Mouse (Mus musculus) kidney, embryonic 16.5 days (tissue): ENCODE measurements around the gene Itga3. TPM values are rescaled to one million over a fixed set of nuclear protein-coding genes. Genes with fewer than 3 reads are reported as not detected.
"Not testable (repeated sequence)": the region's sequence is repeated elsewhere in the genome, so short reads cannot be mapped to it uniquely, and the experiment has no call there.

Experiments used
- ATAC-seq: fragments of 200-750 bp; cut with Nextera tagmentation; 2 replicates; pipeline ENCODE4 v1.8.0; 2017; ENCODE audit warnings: moderate TSS enrichment; ENCODE audit not compliant: low FRiP score, low TSS enrichment
- H3K27ac ChIP-seq: fragments of 300-500 bp; sonication (generic); 2 replicates; pipeline ENCODE4 v1.5.1; 2014; ENCODE audit warnings: low read length
- H3K27me3 ChIP-seq: fragments of 300-500 bp; sonication (generic); 2 replicates; pipeline ENCODE4 v1.6.1; 2014; ENCODE audit warnings: low read length, control low read depth, mixed read lengths; ENCODE audit not compliant: insufficient read depth
- H3K36me3 ChIP-seq: fragments of 300-500 bp; sonication (generic); 2 replicates; pipeline ENCODE4 v1.6.1; 2014; ENCODE audit warnings: low read length, control low read depth, mixed read lengths; ENCODE audit not compliant: insufficient read depth
- H3K4me1 ChIP-seq: fragments of 300-500 bp; sonication (generic); 2 replicates; pipeline ENCODE4 v1.6.1; 2014; ENCODE audit warnings: low read length, control low read depth, mixed read lengths; ENCODE audit not compliant: insufficient read depth
- H3K4me2 ChIP-seq: fragments of 300-500 bp; sonication (generic); replicated peaks from 2 replicates; pipeline ENCODE4 v1.6.1; 2014; ENCODE audit warnings: low read depth, low read length
- H3K4me3 ChIP-seq: fragments of 300-500 bp; sonication (generic); 2 replicates; pipeline ENCODE4 v1.5.1; 2014; ENCODE audit warnings: mild to moderate bottlenecking, low read length
- H3K9ac ChIP-seq: fragments of 300-500 bp; sonication (generic); replicated peaks from 2 replicates; pipeline ENCODE4 v1.6.1; 2014; ENCODE audit warnings: low read length
- H3K9me3 ChIP-seq: fragments of 300-500 bp; sonication (generic); 2 replicates; pipeline ENCODE4 v1.6.1; 2016; ENCODE audit warnings: low read length, control low read depth
- WGBS: fragments of 180-500 bp; shearing (Covaris S2); extraction: QIAGEN DNeasy Blood & Tissue Kit; methylation state at CpG from one replicate; pipeline ENCODE4 v1.1.7; 2014; 5-methylcytosine and 5-hydroxymethylcytosine counted together
- polyA plus RNA-seq: library from polyadenylated mRNA; unstranded; fragments of >200 nt; fragmentation: Nextera tagmentation; extraction: Ambion mirVana; gene quantifications from 2 replicates; pipeline ENCODE4 v1.2.1, GENCODE M21; 2015

The Itga3 gene
- polyA plus RNA-seq, 1 experiment from 2014 or later, result 25.8 TPM

DNA sequence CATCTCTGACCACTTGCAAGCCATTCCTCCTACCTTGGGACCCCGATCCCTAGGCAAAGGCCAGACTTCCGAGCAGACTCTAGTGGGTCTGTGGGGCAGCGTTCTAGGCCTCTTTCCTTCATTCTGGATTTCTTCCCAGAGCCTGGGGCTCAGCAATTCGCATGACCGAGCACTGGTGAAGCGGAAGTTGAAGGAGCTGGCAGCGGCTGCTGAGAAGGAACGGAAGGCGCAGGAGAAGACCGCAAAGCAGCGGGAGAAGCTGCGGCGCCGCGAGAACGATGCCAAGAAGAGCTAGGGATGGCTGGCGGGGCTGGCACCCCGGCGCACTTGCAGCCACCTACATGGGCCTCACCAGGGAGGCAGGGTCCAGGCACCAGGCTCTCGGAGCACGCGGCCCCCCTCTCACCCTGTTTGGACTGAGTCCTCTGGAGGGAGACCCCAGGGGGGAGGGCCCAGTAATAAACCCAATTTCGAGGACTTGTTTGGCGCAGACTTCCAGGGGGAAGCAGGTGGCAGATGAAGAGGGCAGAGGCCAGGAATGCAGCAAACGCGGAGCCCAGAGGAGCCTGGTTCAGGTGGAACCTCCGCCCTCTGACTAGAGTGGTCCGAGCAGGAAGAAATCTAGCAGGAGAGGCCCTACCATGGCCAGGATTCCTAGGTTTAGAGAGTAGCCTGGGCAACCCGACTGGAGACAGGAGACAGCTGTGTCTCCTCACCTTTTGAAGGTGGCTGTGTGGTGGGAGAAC lies 52.0 kb downstream of the Itga3 start:
- 63% methylated on average over 29 of the region's 29 CpGs for WGBS
- Histone ChIP-seq H3K9me3 (0 out of 2 replicates have a peak, but pooled peaks cover 5% of the 10 kb centered on the region), H3K4me3 (no peak overlapping the region), H3K4me2 (no peak overlapping the region), H3K4me1 (peaks cover 38% of the 10 kb centered on the region), H3K9ac (no peak overlapping the region), H3K27me3 (no peaks in the 10 kb centered on the region), H3K36me3 (peaks cover 23% of the 10 kb centered on the region), H3K27ac (peak overlapping the region; percentile 76)
- ATAC-seq, result peak; percentile 23; the same call in 1 of the 2 replicates

GRCm38 (mm10) chr11:95023481-95023880 lies 53.1 kb downstream of the Itga3 start:
- 0 out of 2 replicates have a peak, but pooled peaks cover 5% of the 10 kb centered on the region for H3K9me3 ChIP-seq
- peaks cover 23% of the 10 kb centered on the region for H3K36me3 ChIP-seq
- H3K9ac ChIP-seq, result no peak overlapping the region
- H3K4me3 ChIP-seq, result no peak overlapping the region
- H3K27ac ChIP-seq, result no peak overlapping the region
- WGBS, result 95% methylated on average over 9 of the region's 9 CpGs
- ATAC-seq, result no peak
- H3K4me2 ChIP-seq, result no peak overlapping the region
- no peaks in the 10 kb centered on the region for H3K27me3 ChIP-seq
- peaks cover 39% of the 10 kb centered on the region for H3K4me1 ChIP-seq

GRCm38 (mm10) chr11:95022237-95022992 lies 54.2 kb downstream of the Itga3 start:
- no peak overlapping the region for H3K4me2 ChIP-seq
- H3K9me3 ChIP-seq, result 0 out of 2 replicates have a peak, but pooled peaks cover 5% of the 10 kb centered on the region
- no peaks in the 10 kb centered on the region for H3K27me3 ChIP-seq
- peaks cover 39% of the 10 kb centered on the region for H3K4me1 ChIP-seq
- ATAC-seq, result no peak
- no peak overlapping the region for H3K27ac ChIP-seq
- WGBS, result 83% methylated on average over 10 of the region's 10 CpGs
- H3K36me3 ChIP-seq, result peaks cover 23% of the 10 kb centered on the region
- no peak overlapping the region for H3K9ac ChIP-seq
- H3K4me3 ChIP-seq, result no peak overlapping the region

- Histone ChIP-seq H3K4me2 (no peak overlapping the region), H3K36me3 (no peaks in the 10 kb centered on the region), H3K9ac (no peak overlapping the region), H3K27me3 (no peaks in the 10 kb centered on the region), H3K4me3 (no peak overlapping the region), H3K27ac (no peak overlapping the region), H3K4me1 (peaks cover 28% of the 10 kb centered on the region), H3K9me3 (no peaks in the 10 kb centered on the region)
- no peak for ATAC-seq
- WGBS, result 75% methylated on average over 3 of the region's 3 CpGs
These were observed 61.1 kb downstream of the Itga3 start for GRCm38 (mm10) chr11:95015484-95015883.

- Histone ChIP-seq H3K9me3 (no peaks in the 10 kb centered on the region), H3K27ac (no peak overlapping the region; the same call in 1 of the 2 replicates), H3K4me1 (peaks cover 29% of the 10 kb centered on the region), H3K27me3 (no peaks in the 10 kb centered on the region), H3K4me3 (no peak overlapping the region), H3K4me2 (0 out of 2 replicates have a peak overlapping the region, but pooled peaks have one; percentile 69), H3K9ac (0 out of 2 replicates have a peak overlapping the region, but pooled peaks have one; percentile 3), H3K36me3 (no peaks in the 10 kb centered on the region)
- no peak for ATAC-seq
- WGBS, result 50% methylated on average over 3 of the region's 3 CpGs
These were observed 64.1 kb downstream of the Itga3 start for GRCm38 (mm10) chr11:95012487-95012886.

DNA sequence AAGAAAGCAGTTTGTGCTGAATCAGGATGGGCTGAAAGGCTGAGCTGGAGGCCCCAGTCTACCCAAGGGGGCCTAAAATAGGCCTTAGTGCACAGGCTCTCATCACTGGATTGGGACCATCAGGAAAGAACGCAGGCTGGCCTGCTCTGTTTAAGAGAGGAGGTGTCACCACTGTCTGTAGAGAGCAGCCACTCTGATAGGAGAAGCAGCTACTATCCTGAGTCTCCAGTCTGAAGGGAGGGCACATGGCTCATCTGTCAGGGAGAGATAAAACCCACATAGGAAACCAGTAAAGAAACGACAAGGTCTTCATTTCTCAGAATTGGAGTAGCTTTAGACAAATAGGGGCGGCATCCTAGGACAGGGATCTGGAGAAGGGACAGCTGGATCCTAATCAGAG lies 64.5 kb downstream of the Itga3 start:
- H3K9me3 ChIP-seq, result no peaks in the 10 kb centered on the region
- H3K4me2 ChIP-seq, result peak overlapping the region; percentile 69; the same call in 1 of the 2 replicates
- 0 out of 2 replicates have a peak overlapping the region, but pooled peaks have one; percentile 3 for H3K9ac ChIP-seq
- ATAC-seq, result no peak
- peak overlapping the region; percentile 30; the same call in 1 of the 2 replicates for H3K27ac ChIP-seq
- no peak overlapping the region for H3K4me3 ChIP-seq
- H3K4me1 ChIP-seq, result peaks cover 33% of the 10 kb centered on the region
- no peaks in the 10 kb centered on the region for H3K27me3 ChIP-seq
- WGBS, result 53% methylated on average over 3 of the region's 3 CpGs
- no peaks in the 10 kb centered on the region for H3K36me3 ChIP-seq

GRCm38 (mm10) chr11:95011416-95011815 lies 65.2 kb downstream of the Itga3 start:
- H3K4me3 ChIP-seq, result peak overlapping the region; percentile 60; the same call in 1 of the 2 replicates
- no peaks in the 10 kb centered on the region for H3K9me3 ChIP-seq
- H3K27ac ChIP-seq, result no peak overlapping the region
- no peaks in the 10 kb centered on the region for H3K27me3 ChIP-seq
- no peaks in the 10 kb centered on the region for H3K36me3 ChIP-seq
- 22% methylated on average over 1 of the region's 1 CpGs for WGBS
- ATAC-seq, result no peak
- peak overlapping the region; percentile 69 for H3K4me2 ChIP-seq
- H3K4me1 ChIP-seq, result peaks cover 39% of the 10 kb centered on the region
- H3K9ac ChIP-seq, result peak overlapping the region; percentile 3; the same call in 1 of the 2 replicates

DNA sequence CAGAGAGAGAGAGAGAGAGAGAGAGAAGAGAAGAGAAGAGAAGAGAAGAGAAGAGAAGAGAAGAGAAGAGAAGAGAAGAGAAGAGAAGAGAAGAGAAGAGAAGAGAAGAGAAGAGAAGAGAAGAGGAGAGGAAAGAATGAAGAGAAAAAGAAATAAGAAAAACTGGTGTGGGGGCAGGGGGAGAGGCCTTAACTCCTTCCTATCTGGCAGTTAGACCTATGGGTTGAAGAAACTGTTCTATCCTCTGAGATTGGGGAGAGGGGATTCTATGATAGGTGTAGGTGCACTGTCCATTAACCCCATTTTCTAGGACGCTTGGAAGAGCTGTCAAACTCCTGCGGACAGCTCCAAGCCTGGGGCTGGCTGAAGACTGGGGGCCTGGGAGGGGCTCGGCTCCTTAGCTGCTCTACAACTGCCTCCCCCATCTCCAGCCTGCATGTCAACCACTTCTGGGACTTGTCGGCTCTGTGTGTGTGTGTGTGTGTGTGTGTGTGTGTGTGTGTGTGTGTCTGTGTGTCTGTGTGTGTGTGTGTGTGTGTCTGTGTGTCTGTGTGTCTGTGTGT lies 65.7 kb downstream of the Itga3 start:
- H3K27ac ChIP-seq, H3K36me3 ChIP-seq, H3K27me3 ChIP-seq, ATAC-seq, H3K9ac ChIP-seq, H3K9me3 ChIP-seq: not testable (repeated sequence)
- Histone ChIP-seq H3K4me2 (peak overlapping the region; percentile 69), H3K4me3 (peak overlapping the region; percentile 60), H3K4me1 (peaks cover 44% of the 10 kb centered on the region)
- WGBS, result 7% methylated on average over 4 of the region's 4 CpGs

- H3K9me3 ChIP-seq, result no peaks in the 10 kb centered on the region
- peak overlapping the region; percentile 93 for H3K9ac ChIP-seq
- no peaks in the 10 kb centered on the region for H3K27me3 ChIP-seq
- peak overlapping the region; percentile 69 for H3K4me2 ChIP-seq
- WGBS, result under 1% methylated on average over 32 of the region's 40 CpGs
- peak overlapping the region; percentile 60 for H3K4me3 ChIP-seq
- no peak for ATAC-seq
- peak overlapping the region; percentile 96 for H3K27ac ChIP-seq
- H3K4me1 ChIP-seq, result peaks cover 47% of the 10 kb centered on the region
- H3K36me3 ChIP-seq, result 0 out of 2 replicates have a peak, but pooled peaks cover 5% of the 10 kb centered on the region
These were observed 66.4 kb downstream of the Itga3 start for GRCm38 (mm10) chr11:95010141-95010739.
